Mouse (Mus musculus) hindbrain, embryonic 11.5 days (tissue): ENCODE measurements around the gene Sp2. TPM values are rescaled to one million over a fixed set of nuclear protein-coding genes. Genes with fewer than 3 reads are reported as not detected.
A peak's percentile ranks its signal among the peaks of the same experiment; 100 is the strongest.

Experiments
- ATAC-seq: fragments of 200-750 bp; cut with Nextera tagmentation; 2 replicates; pipeline ENCODE4 v1.8.0; 2017; ENCODE audit warnings: mild to moderate bottlenecking, moderate TSS enrichment, moderate library complexity; ENCODE audit not compliant: low FRiP score
- DNase-seq: peaks from one replicate; pipeline ENCODE4 v3.0.0-alpha.2; 2015; ENCODE audit warnings: low spot score
- H3K27ac ChIP-seq: fragments of 300-500 bp; sonication (generic); 2 replicates; pipeline ENCODE4 v1.5.1; 2014; ENCODE audit warnings: mild to moderate bottlenecking, low read depth, low read length
- H3K27me3 ChIP-seq: fragments of 300-500 bp; sonication (generic); 2 replicates; pipeline ENCODE4 v1.6.1; 2014; ENCODE audit warnings: mild to moderate bottlenecking, low read length, moderate library complexity, mixed read lengths; ENCODE audit not compliant: control insufficient read depth, insufficient read depth
- H3K36me3 ChIP-seq: fragments of 300-500 bp; sonication (generic); 2 replicates; pipeline ENCODE4 v1.6.1; 2014; ENCODE audit warnings: mild to moderate bottlenecking, low read length, moderate library complexity, mixed read lengths; ENCODE audit not compliant: control insufficient read depth, insufficient read depth
- H3K4me1 ChIP-seq: fragments of 300-500 bp; sonication (generic); replicated peaks from 2 replicates; pipeline ENCODE4 v1.6.1; 2014; ENCODE audit warnings: low read length, mixed read lengths; ENCODE audit not compliant: control insufficient read depth, insufficient read depth
- H3K4me2 ChIP-seq: fragments of 300-500 bp; sonication (generic); replicated peaks from 2 replicates; pipeline ENCODE4 v1.6.1; 2014; ENCODE audit warnings: mild to moderate bottlenecking, low read depth, low read length
- H3K4me3 ChIP-seq: fragments of 300-500 bp; sonication (generic); 2 replicates; pipeline ENCODE4 v1.5.1; 2014; ENCODE audit warnings: low read depth, low read length
- H3K9ac ChIP-seq: fragments of 300-500 bp; sonication (generic); 2 replicates; pipeline ENCODE4 v1.6.1; 2014; ENCODE audit warnings: low read depth, low read length
- H3K9me3 ChIP-seq: fragments of 300-500 bp; sonication (generic); 2 replicates; pipeline ENCODE4 v1.6.1; 2016; ENCODE audit warnings: low read length; ENCODE audit not compliant: control insufficient read depth
- WGBS: fragments of 180-500 bp; shearing (Covaris S2); extraction: QIAGEN DNeasy Blood & Tissue Kit; methylation state at CpG from one replicate; pipeline ENCODE4 v1.1.7; 2014; 5-methylcytosine and 5-hydroxymethylcytosine counted together
- polyA plus RNA-seq: library from polyadenylated mRNA; unstranded; fragments of >200 nt; fragmentation: Nextera tagmentation; extraction: Ambion mirVana; gene quantifications from 2 replicates; pipeline ENCODE4 v1.2.1, GENCODE M21; 2014

Gene Sp2
- polyA plus RNA-seq, 1 experiment from 2014 or later = 17.8 TPM

DNA sequence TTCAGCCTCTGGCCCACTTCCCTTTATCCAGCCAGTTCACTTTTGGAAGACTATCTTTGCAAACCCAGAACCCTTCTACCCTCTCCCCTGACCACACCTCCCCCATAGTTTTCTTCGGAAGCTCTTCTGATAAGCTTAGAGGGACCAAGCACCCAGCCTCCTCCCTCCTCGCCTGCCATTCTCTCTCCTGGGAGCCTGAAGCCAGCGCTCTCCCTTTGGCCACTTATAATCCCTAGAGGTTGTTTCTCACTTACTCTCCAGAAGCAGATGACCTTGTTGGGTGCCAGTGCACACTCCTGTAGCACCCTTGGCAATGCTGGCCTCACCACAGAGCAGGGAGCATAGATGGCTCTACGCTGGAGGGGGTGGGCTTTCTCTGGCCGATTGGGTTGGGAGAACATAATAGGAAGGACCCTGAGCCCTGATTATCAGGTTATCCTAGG, 13.5 kb downstream of the Sp2 start:
- no peaks in the 10 kb centered on the region for H3K27me3 ChIP-seq
- 75% methylated on average over 5 of the region's 5 CpGs for WGBS
- 0 out of 2 replicates have a peak, but pooled peaks cover 2% of the 10 kb centered on the region for H3K4me1 ChIP-seq
- no peak overlapping the region for H3K4me3 ChIP-seq
- no peak overlapping the region for H3K9ac ChIP-seq
- H3K9me3 ChIP-seq = no peaks in the 10 kb centered on the region
- no peaks in the 10 kb centered on the region for H3K36me3 ChIP-seq
- ATAC-seq = no peak
- no peak for DNase-seq
- no peak overlapping the region for H3K4me2 ChIP-seq
- no peak overlapping the region for H3K27ac ChIP-seq

DNA sequence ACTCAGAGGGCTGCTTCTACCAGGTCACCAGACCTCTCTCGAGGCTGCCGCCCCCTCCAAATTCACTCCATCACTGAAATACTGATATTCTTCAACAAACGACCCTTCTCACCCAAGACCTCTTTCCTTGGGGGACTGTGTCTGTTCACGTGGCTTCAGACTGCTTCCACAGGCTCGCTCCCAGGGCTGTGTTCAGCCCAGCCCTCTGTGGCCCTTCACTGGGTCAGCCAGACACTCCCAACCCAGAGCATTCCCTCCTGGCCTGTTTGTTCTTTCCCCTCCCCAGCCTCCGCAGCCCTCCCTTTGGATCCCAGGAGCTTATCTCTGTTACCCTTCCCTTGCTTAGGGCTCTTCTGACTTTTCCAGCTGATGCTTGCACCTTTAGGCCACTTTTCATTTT, 14.3 kb downstream of the Sp2 start:
- no peak overlapping the region for H3K4me2 ChIP-seq
- DNase-seq (no peak), ATAC-seq (no peak)
- H3K9me3 ChIP-seq = no peaks in the 10 kb centered on the region
- 0 out of 2 replicates have a peak, but pooled peaks cover 2% of the 10 kb centered on the region for H3K4me1 ChIP-seq
- no peaks in the 10 kb centered on the region for H3K27me3 ChIP-seq
- WGBS = 70% methylated on average over 6 of the region's 6 CpGs
- H3K36me3 ChIP-seq = no peaks in the 10 kb centered on the region
- H3K4me3 ChIP-seq = no peak overlapping the region
- H3K9ac ChIP-seq = no peak overlapping the region
- H3K27ac ChIP-seq = peak overlapping the region; percentile 47; the same call in 1 of the 2 replicates

DNA sequence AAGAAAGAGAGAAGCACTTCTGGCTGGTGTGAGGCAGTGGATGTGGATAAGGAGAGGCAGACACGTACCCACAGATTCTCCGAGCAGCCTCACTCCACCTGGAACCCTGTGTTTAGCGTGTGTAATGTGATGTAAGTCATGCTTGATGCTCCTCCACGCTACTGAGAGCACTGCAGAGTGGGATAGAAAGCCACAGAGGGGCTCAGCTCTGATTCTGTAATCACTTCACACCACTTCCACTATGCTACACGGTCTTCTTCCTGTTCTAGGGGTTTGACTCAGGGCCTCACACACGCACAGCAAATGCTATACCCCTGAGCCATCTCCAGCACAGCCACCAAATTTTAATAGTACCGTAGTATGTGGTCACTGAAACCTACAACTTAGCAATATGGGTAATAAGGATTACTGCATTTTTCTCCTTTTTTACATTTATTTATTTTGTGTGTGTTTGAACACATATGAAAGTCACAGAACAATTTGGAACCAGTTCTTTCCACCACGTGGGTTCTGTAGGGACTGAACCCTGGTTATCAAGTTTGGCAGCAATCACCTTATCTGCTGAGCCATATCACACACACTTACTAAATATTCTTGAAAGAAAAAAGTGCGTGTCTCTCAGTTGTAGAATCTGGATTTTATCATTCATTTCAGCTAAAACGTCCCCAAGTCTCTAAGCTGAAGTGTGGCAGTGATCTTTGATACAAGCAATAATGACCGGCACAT, 15.1 kb downstream of the Sp2 start:
- Histone ChIP-seq H3K4me1 (0 out of 2 replicates have a peak, but pooled peaks cover 2% of the 10 kb centered on the region), H3K4me3 (no peak overlapping the region), H3K36me3 (no peaks in the 10 kb centered on the region), H3K4me2 (no peak overlapping the region), H3K27ac (no peak overlapping the region), H3K9ac (no peak overlapping the region), H3K9me3 (no peaks in the 10 kb centered on the region), H3K27me3 (no peaks in the 10 kb centered on the region)
- no peak for DNase-seq
- no peak for ATAC-seq
- 88% methylated on average over 11 of the region's 11 CpGs for WGBS

DNA sequence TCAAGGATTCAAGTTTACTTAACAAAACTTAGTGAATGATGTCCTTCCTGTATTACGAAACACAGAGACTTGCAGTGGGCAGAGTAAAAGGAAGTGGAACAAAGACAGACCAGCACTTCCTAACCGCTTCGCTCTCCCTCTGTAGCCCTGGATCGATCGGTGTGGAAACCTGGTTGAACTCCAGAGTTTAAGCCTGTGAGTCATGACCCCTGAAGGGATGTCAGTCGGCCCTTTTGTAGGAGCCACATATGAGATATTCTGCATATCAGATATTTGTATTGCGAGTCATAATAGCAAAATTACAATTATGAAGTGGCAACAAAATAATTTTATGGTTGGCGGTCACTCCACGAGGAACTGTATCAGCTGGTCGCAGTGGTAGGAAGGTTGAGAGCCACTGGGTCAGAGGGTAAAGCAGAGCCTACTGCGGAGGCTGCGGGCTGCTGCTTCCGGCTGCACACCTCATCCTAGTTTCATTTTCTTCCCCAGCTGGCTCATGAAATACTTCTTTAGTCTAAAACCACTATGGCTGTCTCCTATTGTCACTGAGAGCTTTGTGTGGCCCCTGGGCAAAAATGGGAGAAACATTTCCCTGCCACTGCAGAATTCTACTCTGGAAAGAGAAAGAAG, 15.7 kb downstream of the Sp2 start:
- 0 out of 2 replicates have a peak, but pooled peaks cover 2% of the 10 kb centered on the region for H3K4me1 ChIP-seq
- H3K27me3 ChIP-seq = no peaks in the 10 kb centered on the region
- no peak overlapping the region for H3K27ac ChIP-seq
- no peak overlapping the region for H3K9ac ChIP-seq
- no peak overlapping the region for H3K4me2 ChIP-seq
- DNase-seq = no peak
- no peaks in the 10 kb centered on the region for H3K36me3 ChIP-seq
- no peak for ATAC-seq
- H3K9me3 ChIP-seq = no peaks in the 10 kb centered on the region
- no peak overlapping the region for H3K4me3 ChIP-seq
- WGBS = 92% methylated on average over 13 of the region's 13 CpGs

GRCm38 (mm10) chr11:96966172-96966571, 16.6 kb downstream of the Sp2 start:
- Histone ChIP-seq H3K9me3 (no peaks in the 10 kb centered on the region), H3K27me3 (no peaks in the 10 kb centered on the region), H3K27ac (no peak overlapping the region), H3K36me3 (no peaks in the 10 kb centered on the region), H3K4me2 (no peak overlapping the region), H3K4me3 (no peak overlapping the region), H3K4me1 (0 out of 2 replicates have a peak, but pooled peaks cover 2% of the 10 kb centered on the region), H3K9ac (no peak overlapping the region)
- ATAC-seq = no peak
- no peak for DNase-seq
- WGBS = 91% methylated on average over 3 of the region's 3 CpGs

DNA sequence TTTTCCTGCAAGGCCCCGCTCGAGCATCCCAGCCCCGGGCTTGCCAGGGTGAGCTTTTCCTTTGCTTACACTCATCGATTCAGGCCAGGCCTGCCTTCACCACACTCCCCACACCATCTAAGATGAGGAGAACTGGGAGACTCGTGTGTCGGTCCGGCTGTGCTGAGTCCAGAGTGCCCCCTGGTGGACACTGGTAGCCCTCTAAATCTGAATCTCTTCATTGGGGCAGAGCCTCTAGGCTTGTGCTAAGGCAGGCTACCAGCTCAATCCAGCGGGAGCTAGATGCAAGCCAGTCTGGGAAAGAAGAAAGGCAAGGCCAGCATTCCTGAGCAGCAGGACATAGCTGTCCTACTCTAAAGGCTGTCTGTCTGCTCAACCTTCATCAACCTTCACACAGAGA, 19.2 kb downstream of the Sp2 start:
- H3K9ac ChIP-seq = no peak overlapping the region
- H3K4me2 ChIP-seq = no peak overlapping the region
- no peaks in the 10 kb centered on the region for H3K9me3 ChIP-seq
- H3K36me3 ChIP-seq = no peaks in the 10 kb centered on the region
- H3K4me3 ChIP-seq = no peak overlapping the region
- H3K4me1 ChIP-seq = no peaks in the 10 kb centered on the region
- no peaks in the 10 kb centered on the region for H3K27me3 ChIP-seq
- ATAC-seq (peak; percentile 25; the same call in 1 of the 2 replicates), DNase-seq (peak; percentile 88)
- no peak overlapping the region for H3K27ac ChIP-seq
- 25% methylated on average over 8 of the region's 8 CpGs for WGBS

GRCm38 (mm10) chr11:96957061-96957805, 25.5 kb downstream of the Sp2 start:
- DNase-seq (no peak), ATAC-seq (no peak)
- no peak overlapping the region for H3K9ac ChIP-seq
- no peak overlapping the region for H3K27ac ChIP-seq
- H3K4me2 ChIP-seq = no peak overlapping the region
- no peaks in the 10 kb centered on the region for H3K9me3 ChIP-seq
- H3K27me3 ChIP-seq = no peaks in the 10 kb centered on the region
- H3K4me3 ChIP-seq = no peak overlapping the region
- H3K4me1 ChIP-seq = no peaks in the 10 kb centered on the region
- peaks cover 11% of the 10 kb centered on the region for H3K36me3 ChIP-seq
- WGBS = 97% methylated on average over 10 of the region's 10 CpGs

- Histone ChIP-seq H3K27me3 (no peaks in the 10 kb centered on the region), H3K27ac (no peak overlapping the region), H3K4me2 (no peak overlapping the region), H3K9me3 (no peaks in the 10 kb centered on the region), H3K4me3 (no peak overlapping the region), H3K36me3 (peaks cover 13% of the 10 kb centered on the region), H3K4me1 (no peaks in the 10 kb centered on the region), H3K9ac (no peak overlapping the region)
- peak; percentile 46 for DNase-seq
- no peak for ATAC-seq
- WGBS = 58% methylated on average over 20 of the region's 20 CpGs
Measured at GRCm38 (mm10) chr11:96956009-96956724, 26.6 kb downstream of the Sp2 start.
